Mouse (Mus musculus): ENCODE measurements around the gene Samt2.
"Not testable (repeated sequence)": the region's sequence is repeated elsewhere in the genome, so short reads cannot be mapped to it uniquely, and the experiment has no call there.

The Samt2 gene

GRCm38 (mm10) chrX:154579260-154579659 lies at the start of gene Samt2:
TSS of gene Samt2 (minus strand) at chrX:154579360.
- DNase-seq (ENCODE audit: low spot score): not testable (repeated sequence)
